Mouse (Mus musculus) lung, embryonic 14.5 days (tissue): Measurements from ENCODE around the gene Mctp1. TPM values are rescaled to one million over a fixed set of nuclear protein-coding genes. Genes with fewer than 3 reads are reported as not detected.
A peak's percentile ranks its signal among the peaks of the same experiment; 100 is the strongest.

Experiments used
- ATAC-seq: fragments of 200-750 bp; cut with Nextera tagmentation; 2 replicates; pipeline ENCODE4 v1.8.0; 2017; ENCODE audit warnings: mild to moderate bottlenecking, moderate TSS enrichment, moderate library complexity; ENCODE audit not compliant: insufficient read depth
- DNase-seq: peaks from one replicate; pipeline ENCODE4 v3.0.0-alpha.2; 2015
- H3K27ac ChIP-seq: fragments of 300-500 bp; sonication (generic); 2 replicates; pipeline ENCODE4 v1.5.1; 2014; ENCODE audit warnings: low read depth, mild to moderate bottlenecking, moderate library complexity
- H3K27me3 ChIP-seq: fragments of 300-500 bp; sonication (generic); 2 replicates; pipeline ENCODE4 v1.6.1; 2014; ENCODE audit warnings: low read length, control low read depth; ENCODE audit not compliant: insufficient read depth
- H3K36me3 ChIP-seq: fragments of 300-500 bp; sonication (generic); 2 replicates; pipeline ENCODE4 v1.6.1; 2014; ENCODE audit warnings: control low read depth; ENCODE audit not compliant: insufficient read depth
- H3K4me1 ChIP-seq: fragments of 300-500 bp; sonication (generic); 2 replicates; pipeline ENCODE4 v1.6.1; 2014; ENCODE audit warnings: antibody characterized with exemption, control low read depth; ENCODE audit not compliant: insufficient read depth
- H3K4me2 ChIP-seq: fragments of 300-500 bp; sonication (generic); 2 replicates; pipeline ENCODE4 v1.6.1; 2014; ENCODE audit warnings: mild to moderate bottlenecking
- H3K4me3 ChIP-seq: fragments of 300-500 bp; sonication (generic); 2 replicates; pipeline ENCODE4 v1.5.1; 2014; ENCODE audit warnings: low read depth, low read length
- H3K9ac ChIP-seq: fragments of 300-500 bp; sonication (generic); 2 replicates; pipeline ENCODE4 v1.6.1; 2014
- H3K9me3 ChIP-seq: fragments of 300-500 bp; sonication (generic); 2 replicates; pipeline ENCODE4 v1.6.1; 2016; ENCODE audit warnings: low read depth, low read length, control low read depth
- CTCF ChIP-seq: IDR thresholded peaks from 2 replicates; pipeline ENCODE4 v1.5.1; 2016; ENCODE audit warnings: antibody characterized with exemption, low read depth
- WGBS: fragments of 180-500 bp; shearing (Covaris S2); extraction: QIAGEN DNeasy Blood & Tissue Kit; methylation state at CpG from one replicate; pipeline ENCODE4 v1.1.7; 2014; 5-methylcytosine and 5-hydroxymethylcytosine counted together
- polyA plus RNA-seq: library from polyadenylated mRNA; unstranded; fragments of >200 nt; fragmentation: Nextera tagmentation; extraction: Ambion mirVana; gene quantifications from 2 replicates; pipeline ENCODE4 v1.2.1, GENCODE M21; 2014

Gene Mctp1
- polyA plus RNA-seq, 1 experiment from 2014 or later = 0.82 TPM

DNA sequence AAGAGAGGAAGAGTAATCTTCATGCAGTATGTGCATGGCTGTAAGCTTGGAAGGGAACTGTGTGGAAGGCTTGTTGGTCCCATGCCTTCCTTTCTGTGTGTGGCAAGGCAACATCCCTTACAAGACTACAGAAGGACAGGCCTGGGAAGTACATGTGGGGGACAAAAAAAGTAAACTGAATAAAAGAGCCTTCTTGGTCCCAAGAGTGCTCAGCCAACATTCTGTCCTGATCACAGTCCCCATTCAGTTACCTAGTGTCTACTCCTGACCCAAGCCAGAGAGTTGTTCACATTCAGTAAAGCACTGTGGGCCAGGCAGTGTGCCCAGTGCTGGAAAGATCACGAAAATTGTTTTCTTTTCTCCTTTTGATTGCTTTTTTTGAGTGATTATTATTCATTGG, 415.3 kb downstream of the Mctp1 start:
- no peak for TF ChIP-seq CTCF
- Histone ChIP-seq H3K36me3 (no peaks in the 10 kb centered on the region), H3K4me2 (no peak overlapping the region), H3K27ac (no peak overlapping the region), H3K9ac (no peak overlapping the region), H3K4me1 (no peaks in the 10 kb centered on the region), H3K27me3 (no peaks in the 10 kb centered on the region), H3K4me3 (no peak overlapping the region), H3K9me3 (no peaks in the 10 kb centered on the region)
- WGBS = 64% methylated on average over 1 of the region's 1 CpGs
- DNase-seq = no peak
- no peak for ATAC-seq

DNA sequence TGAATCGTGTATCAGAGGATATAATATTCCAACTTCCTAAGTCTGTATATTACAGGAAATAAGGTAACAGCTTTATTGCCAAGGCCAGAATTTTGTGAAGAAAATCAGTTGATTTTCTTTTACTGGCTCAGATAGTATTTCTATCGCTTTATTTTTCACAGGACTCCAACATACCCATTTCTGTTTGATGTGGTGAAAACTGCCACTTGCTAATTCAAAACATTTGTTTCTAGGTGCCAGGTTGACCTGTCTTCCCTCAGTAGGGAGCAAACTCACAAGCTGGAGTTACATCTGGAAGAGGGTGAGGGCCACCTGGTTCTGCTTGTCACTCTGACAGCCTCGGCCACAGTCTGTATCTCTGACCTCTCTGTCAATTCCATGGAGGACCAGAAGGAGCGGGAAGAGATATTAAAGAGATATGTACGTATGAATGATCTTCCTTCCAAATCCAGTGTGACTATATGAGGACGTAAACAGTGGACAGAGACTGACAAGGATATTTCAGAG, 416.8 kb downstream of the Mctp1 start:
- H3K36me3 ChIP-seq = no peaks in the 10 kb centered on the region
- H3K4me2 ChIP-seq = no peak overlapping the region
- ATAC-seq = no peak
- no peak overlapping the region for H3K9ac ChIP-seq
- no peaks in the 10 kb centered on the region for H3K4me1 ChIP-seq
- 46% methylated on average over 6 of the region's 6 CpGs for WGBS
- TF ChIP-seq CTCF = no peak
- no peaks in the 10 kb centered on the region for H3K9me3 ChIP-seq
- H3K4me3 ChIP-seq = no peak overlapping the region
- no peak for DNase-seq
- no peaks in the 10 kb centered on the region for H3K27me3 ChIP-seq
- H3K27ac ChIP-seq = no peak overlapping the region

DNA sequence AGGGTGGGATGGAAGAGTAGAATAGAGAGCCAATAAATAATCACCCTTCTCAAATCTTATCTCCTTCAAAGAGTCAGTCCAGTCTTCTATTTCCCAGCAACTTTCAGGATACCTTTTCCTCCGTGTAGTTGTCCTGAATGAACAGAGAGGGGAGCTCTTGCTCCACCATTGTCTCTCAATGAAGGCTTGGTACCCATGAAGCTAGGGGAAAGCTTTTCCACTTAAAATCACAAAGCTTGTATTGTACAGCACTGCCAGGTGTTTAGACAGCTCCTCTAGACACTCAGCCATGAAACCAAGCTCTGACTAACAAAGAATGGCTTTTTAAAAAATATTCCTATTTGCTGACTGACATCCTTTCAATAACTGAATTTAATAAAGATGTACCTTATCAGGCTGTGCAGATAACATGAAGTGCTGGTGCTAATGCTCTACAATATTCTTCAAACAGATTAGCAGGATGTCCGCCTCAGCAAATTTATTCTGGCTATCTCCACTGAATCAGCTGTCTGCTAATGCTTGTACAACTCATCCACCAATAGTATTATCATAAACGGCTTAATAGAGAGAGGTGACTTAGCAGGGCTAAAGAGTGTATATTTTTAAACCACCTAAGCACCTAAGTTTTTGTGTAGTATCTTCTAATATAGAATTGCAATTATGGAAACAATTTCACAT, 417.9 kb downstream of the Mctp1 start:
- Histone ChIP-seq H3K9ac (no peak overlapping the region), H3K4me2 (no peak overlapping the region), H3K27me3 (no peaks in the 10 kb centered on the region), H3K27ac (no peak overlapping the region), H3K4me1 (no peaks in the 10 kb centered on the region), H3K36me3 (no peaks in the 10 kb centered on the region), H3K9me3 (no peaks in the 10 kb centered on the region), H3K4me3 (no peak overlapping the region)
- TF ChIP-seq CTCF = peak; percentile 60
- 8% methylated on average over 3 of the region's 3 CpGs for WGBS
- ATAC-seq (peak; percentile 78; the same call in 1 of the 2 replicates), DNase-seq (peak; percentile 66)

DNA sequence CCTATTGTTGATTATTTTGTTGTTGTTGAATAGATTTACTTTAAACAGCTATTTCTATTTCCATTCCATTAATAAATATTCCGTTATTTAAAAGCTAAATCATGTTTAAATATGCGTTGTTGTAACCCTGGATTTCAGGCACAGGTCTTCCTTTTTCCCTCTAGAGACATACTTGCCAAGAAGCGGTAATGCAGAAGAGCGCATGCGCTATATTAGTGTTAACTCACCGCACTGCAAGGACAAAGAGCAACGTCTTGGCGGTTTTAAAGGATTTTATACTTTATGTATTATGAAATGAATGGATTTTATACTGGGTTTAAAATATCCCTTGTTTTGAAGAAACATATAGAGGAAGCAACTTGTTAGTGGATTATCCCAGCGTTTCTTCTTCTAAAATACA, 418.6 kb downstream of the Mctp1 start:
- Histone ChIP-seq H3K4me3 (no peak overlapping the region), H3K27ac (no peak overlapping the region), H3K4me2 (no peak overlapping the region), H3K4me1 (no peaks in the 10 kb centered on the region), H3K27me3 (no peaks in the 10 kb centered on the region), H3K9ac (no peak overlapping the region), H3K36me3 (no peaks in the 10 kb centered on the region), H3K9me3 (no peaks in the 10 kb centered on the region)
- DNase-seq (no peak), ATAC-seq (no peak)
- 85% methylated on average over 9 of the region's 9 CpGs for WGBS
- no peak for TF ChIP-seq CTCF

DNA sequence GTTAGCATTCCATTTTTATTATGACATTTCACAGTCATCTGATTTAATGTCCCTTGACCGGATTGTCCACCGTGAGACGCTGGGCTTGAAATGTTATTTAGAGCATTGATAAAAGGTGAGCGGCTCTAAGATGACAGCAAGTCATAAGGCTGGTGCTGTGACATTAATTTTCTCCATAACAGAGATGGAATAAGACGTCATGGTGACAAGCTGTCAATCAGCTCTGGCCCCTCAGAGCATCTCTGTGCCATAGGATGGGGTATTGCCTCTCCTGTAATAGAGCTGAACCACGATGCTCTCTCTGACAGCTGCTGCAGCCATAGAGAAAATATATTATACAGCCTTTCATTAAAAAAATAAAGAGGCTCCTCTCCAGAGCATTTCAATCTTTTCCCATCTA, 419.5 kb downstream of the Mctp1 start:
- H3K27ac ChIP-seq = no peak overlapping the region
- H3K4me2 ChIP-seq = no peak overlapping the region
- DNase-seq = no peak
- 51% methylated on average over 6 of the region's 6 CpGs for WGBS
- H3K9ac ChIP-seq = no peak overlapping the region
- H3K27me3 ChIP-seq = no peaks in the 10 kb centered on the region
- H3K9me3 ChIP-seq = no peaks in the 10 kb centered on the region
- TF ChIP-seq CTCF = no peak
- no peaks in the 10 kb centered on the region for H3K36me3 ChIP-seq
- H3K4me3 ChIP-seq = no peak overlapping the region
- no peak for ATAC-seq
- H3K4me1 ChIP-seq = no peaks in the 10 kb centered on the region

- H3K36me3 ChIP-seq = no peaks in the 10 kb centered on the region
- no peak overlapping the region for H3K27ac ChIP-seq
- no peak for TF ChIP-seq CTCF
- no peak overlapping the region for H3K9ac ChIP-seq
- no peaks in the 10 kb centered on the region for H3K9me3 ChIP-seq
- H3K4me3 ChIP-seq = no peak overlapping the region
- H3K4me2 ChIP-seq = no peak overlapping the region
- H3K27me3 ChIP-seq = no peaks in the 10 kb centered on the region
- 55% methylated on average over 1 of the region's 1 CpGs for WGBS
- H3K4me1 ChIP-seq = no peaks in the 10 kb centered on the region
- ATAC-seq = no peak
- no peak for DNase-seq
Observed at GRCm38 (mm10) chr13:76808871-76809390, 424.6 kb downstream of the Mctp1 start.

DNA sequence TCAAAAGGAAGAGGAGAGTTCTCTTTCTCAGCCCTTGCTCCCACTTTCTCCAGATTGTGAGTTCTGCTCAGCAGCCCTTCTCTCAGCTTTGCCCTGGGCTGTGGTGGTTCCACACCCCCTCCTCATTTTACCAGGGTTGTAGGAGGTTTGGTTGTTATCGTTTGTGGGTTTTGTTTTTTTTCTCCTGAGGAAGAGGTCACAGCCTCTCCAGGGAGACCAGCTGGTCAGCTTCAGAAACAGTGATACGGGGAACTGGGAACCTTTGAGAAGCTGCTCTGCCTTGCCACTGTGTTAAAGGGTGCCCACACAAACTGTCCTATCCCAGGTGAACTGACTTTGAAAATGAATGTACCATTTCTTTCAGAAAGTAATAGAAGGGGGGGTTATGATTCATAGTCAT, 425.5 kb downstream of the Mctp1 start:
- no peaks in the 10 kb centered on the region for H3K4me1 ChIP-seq
- ATAC-seq = no peak
- WGBS = 13% methylated on average over 2 of the region's 2 CpGs

More for the DNA sequence above, 425.5 kb downstream of the Mctp1 start:
- H3K9me3 ChIP-seq = no peaks in the 10 kb centered on the region
- H3K27me3 ChIP-seq = no peaks in the 10 kb centered on the region
- TF ChIP-seq CTCF = no peak
- no peak overlapping the region for H3K4me2 ChIP-seq
- no peak overlapping the region for H3K4me3 ChIP-seq
- no peak overlapping the region for H3K27ac ChIP-seq
- no peaks in the 10 kb centered on the region for H3K36me3 ChIP-seq
- no peak overlapping the region for H3K9ac ChIP-seq
- DNase-seq = no peak
